In genomic region chr7:45413864-45414739, GRCm38 (mm10) we compare ENCODE assay signal across 8 mouse cellular contexts. TPM values are rescaled to one million over a fixed set of nuclear protein-coding genes. Genes with fewer than 3 reads are reported as not detected.
DNase-seq lines count a peak whose midpoint lies in the region; ATAC-seq and TF ChIP-seq lines count a peak whose summit lies in the region.

No protein-coding gene starts in this region.

- DNase-seq in heart, adult 18-20 months: no peak
- DNase-seq in forebrain, embryonic 10.5 days (ENCODE audit: extremely low spot score, low spot score): no peak
- no peak for DNase-seq in kidney, postnatal 0 days (ENCODE audit: low spot score)
- DNase-seq in yolk sac, embryonic 10.5 days (ENCODE audit: low spot score): no peak
- no peak for DNase-seq in left cerebral cortex, postnatal 25 days (ENCODE audit: low spot score in 2 of 2)
- DNase-seq in layer of hippocampus, adult 18-20 months (ENCODE audit: low spot score in 2 of 2): no peak

- peaks cover 93% of the 10 kb centered on the region for H3K27me3 ChIP-seq in heart, embryonic 15.5 days
- peaks cover 100% of the 10 kb centered on the region for H3K27me3 ChIP-seq in forebrain, embryonic 10.5 days (ENCODE audit: poor library complexity, severe bottlenecking)
- H3K27me3 ChIP-seq in kidney, postnatal 0 days (ENCODE audit: insufficient read depth, low read length): peaks cover 33% of the 10 kb centered on the region
- H3K27me3 ChIP-seq in megakaryocyte, embryonic 14.5 days (replicated peaks): peaks cover 95% of the 10 kb centered on the region

- intact Hi-C loops in left cerebral cortex, postnatal 25 days (cut with DNase I): no loop called here

- ATAC-seq in heart, embryonic 15.5 days (replicated peaks; ENCODE audit: insufficient number of reproducible peaks, insufficient read depth, low FRiP score, low read depth): peak; percentile 29; the same call in 1 of the 2 replicates
- ATAC-seq in kidney, postnatal 0 days (replicated peaks; ENCODE audit: low FRiP score, low read depth): 0 out of 2 replicates have a peak, but pooled peaks have one; percentile 11

- H3K27ac ChIP-seq in heart, embryonic 15.5 days: peak overlapping the region; percentile 59
- H3K27ac ChIP-seq in forebrain, embryonic 10.5 days: peak overlapping the region; percentile 4; the same call in 1 of the 2 replicates
- no peak overlapping the region for H3K27ac ChIP-seq in kidney, postnatal 0 days

- 2% methylated on average over 23 of the region's 27 CpGs for WGBS in heart, embryonic 15.5 days
- 2% methylated on average over 27 of the region's 27 CpGs for WGBS in forebrain, embryonic 10.5 days
- 2% methylated on average over 27 of the region's 27 CpGs for WGBS in kidney, postnatal 0 days

- H3K36me3 ChIP-seq in heart, embryonic 15.5 days: no peaks in the 10 kb centered on the region
- no peaks in the 10 kb centered on the region for H3K36me3 ChIP-seq in forebrain, embryonic 10.5 days (replicated peaks)
- H3K36me3 ChIP-seq in kidney, postnatal 0 days (ENCODE audit: insufficient read depth, low read length): no peaks in the 10 kb centered on the region
- no peaks in the 10 kb centered on the region for H3K36me3 ChIP-seq in megakaryocyte, embryonic 14.5 days (replicated peaks; ENCODE audit: low read length)

- H3K9me3 ChIP-seq in heart, embryonic 15.5 days (replicated peaks): no peaks in the 10 kb centered on the region
- H3K9me3 ChIP-seq in forebrain, embryonic 10.5 days: no peaks in the 10 kb centered on the region
- no peaks in the 10 kb centered on the region for H3K9me3 ChIP-seq in kidney, postnatal 0 days (replicated peaks; ENCODE audit: low read length)
- H3K9me3 ChIP-seq in megakaryocyte, embryonic 14.5 days: no peaks in the 10 kb centered on the region

- peak overlapping the region; percentile 52 for H3K9ac ChIP-seq in heart, embryonic 15.5 days
- H3K9ac ChIP-seq in kidney, postnatal 0 days (ENCODE audit: low read depth, low read length): peak overlapping the region; percentile 61

- peak overlapping the region; percentile 58 for H3K4me3 ChIP-seq in heart, embryonic 15.5 days
- peak overlapping the region; percentile 55 for H3K4me3 ChIP-seq in forebrain, embryonic 10.5 days
- peak overlapping the region; percentile 51 for H3K4me3 ChIP-seq in kidney, postnatal 0 days (replicated peaks; ENCODE audit: low read depth, low read length)
- peak overlapping the region; percentile 89 for H3K4me3 ChIP-seq in megakaryocyte, embryonic 14.5 days (replicated peaks)

- H3K4me2 ChIP-seq in heart, embryonic 15.5 days: peak overlapping the region; percentile 92
- H3K4me2 ChIP-seq in kidney, postnatal 0 days (ENCODE audit: low read length): peak overlapping the region; percentile 98

- no peak for TF ChIP-seq CTCF in kidney, postnatal 0 days (IDR thresholded peaks at IDR 0.05; ENCODE audit: low read depth)

- peaks cover 40% of the 10 kb centered on the region for H3K4me1 ChIP-seq in heart, embryonic 15.5 days (replicated peaks)
- peaks cover 39% of the 10 kb centered on the region for H3K4me1 ChIP-seq in forebrain, embryonic 10.5 days
- peaks cover 9% of the 10 kb centered on the region for H3K4me1 ChIP-seq in kidney, postnatal 0 days (replicated peaks; ENCODE audit: insufficient read depth, low read length)
- H3K4me1 ChIP-seq in megakaryocyte, embryonic 14.5 days: peaks cover 46% of the 10 kb centered on the region

RNA-seq across cellular contexts. Expression of gene Ntf5, which starts 0.6 kb away (rescaled TPM):
- 0.81 and 1.6 TPM in 2 replicates for polyA plus RNA-seq in heart, embryonic 15.5 days (2015; fragmentation: Nextera tagmentation; extraction: Ambion mirVana)
- total RNA-seq in heart, adult 18-20 months (2021): under 1 TPM; 0.25 to 0.28 TPM
- 0.46 and 0.87 TPM in 2 replicates for polyA plus RNA-seq in forebrain, embryonic 10.5 days (2016; fragmentation: Nextera tagmentation; extraction: Ambion mirVana)
- polyA plus RNA-seq in kidney, postnatal 0 days (2015; fragmentation: Nextera tagmentation; extraction: Ambion mirVana): 1.5 and 1.6 TPM in 2 replicates
- not detected in 2 replicates for polyA plus RNA-seq in megakaryocyte, embryonic 14.5 days (2012; ENCODE audit: insufficient read depth, low replicate concordance)
- under 1 TPM in 1 of 2 experiments, not detected in 1; 0.16 TPM for total RNA-seq in left cerebral cortex, postnatal 25 days (2021)
- not detected for total RNA-seq in layer of hippocampus, adult 18-20 months (2021)

RNA-seq across cellular contexts. Expression of gene Lhb, which starts 6.5 kb away (rescaled TPM):
- polyA plus RNA-seq in heart, embryonic 15.5 days (2015; fragmentation: Nextera tagmentation; extraction: Ambion mirVana): not detected in 2 replicates
- not detected for total RNA-seq in heart, adult 18-20 months (2021)
- not detected in 2 replicates for polyA plus RNA-seq in forebrain, embryonic 10.5 days (2016; fragmentation: Nextera tagmentation; extraction: Ambion mirVana)
- polyA plus RNA-seq in kidney, postnatal 0 days (2015; fragmentation: Nextera tagmentation; extraction: Ambion mirVana): not detected in 2 replicates
- not detected in 2 replicates for polyA plus RNA-seq in megakaryocyte, embryonic 14.5 days (2012; ENCODE audit: insufficient read depth, low replicate concordance)
- not detected for total RNA-seq in left cerebral cortex, postnatal 25 days (2021)
- under 1 TPM in 1 of 2 experiments, not detected in 1; 0.50 TPM for total RNA-seq in layer of hippocampus, adult 18-20 months (2021)

RNA-seq across cellular contexts. Expression of gene Kcna7, which starts 8.6 kb away (rescaled TPM):
- 0.33 and 0.58 TPM in 2 replicates for polyA plus RNA-seq in heart, embryonic 15.5 days (2015; fragmentation: Nextera tagmentation; extraction: Ambion mirVana)
- 1 to 10 TPM; 6.1 to 7.4 TPM for total RNA-seq in heart, adult 18-20 months (2021)
- polyA plus RNA-seq in forebrain, embryonic 10.5 days (2016; fragmentation: Nextera tagmentation; extraction: Ambion mirVana): not detected in 2 replicates
- 0.05 and 0.06 TPM in 2 replicates for polyA plus RNA-seq in kidney, postnatal 0 days (2015; fragmentation: Nextera tagmentation; extraction: Ambion mirVana)
- not detected in 2 replicates for polyA plus RNA-seq in megakaryocyte, embryonic 14.5 days (2012; ENCODE audit: insufficient read depth, low replicate concordance)
- total RNA-seq in left cerebral cortex, postnatal 25 days (2021): not detected
- total RNA-seq in layer of hippocampus, adult 18-20 months (2021): not detected

RNA-seq across cellular contexts. Expression of gene Snrnp70, which starts 18.6 kb away (rescaled TPM):
- polyA plus RNA-seq in heart, embryonic 15.5 days (2015; fragmentation: Nextera tagmentation; extraction: Ambion mirVana): 123 and 146 TPM in 2 replicates
- 10 to 100 TPM; 81.1 to 85.7 TPM for total RNA-seq in heart, adult 18-20 months (2021)
- 295 TPM in 2 replicates for polyA plus RNA-seq in forebrain, embryonic 10.5 days (2016; fragmentation: Nextera tagmentation; extraction: Ambion mirVana)
- polyA plus RNA-seq in kidney, postnatal 0 days (2015; fragmentation: Nextera tagmentation; extraction: Ambion mirVana): 148 and 163 TPM in 2 replicates
- polyA plus RNA-seq in megakaryocyte, embryonic 14.5 days (2012; ENCODE audit: insufficient read depth, low replicate concordance): 154 and 515 TPM in 2 replicates
- total RNA-seq in left cerebral cortex, postnatal 25 days (2021): 100 to 1,000 TPM; 341 to 386 TPM
- 100 to 1,000 TPM; 364 to 405 TPM for total RNA-seq in layer of hippocampus, adult 18-20 months (2021)

RNA-seq across cellular contexts. Expression of gene Gys1, which starts 20.5 kb away (rescaled TPM):
- 111 and 113 TPM in 2 replicates for polyA plus RNA-seq in heart, embryonic 15.5 days (2015; fragmentation: Nextera tagmentation; extraction: Ambion mirVana)
- total RNA-seq in heart, adult 18-20 months (2021): 100 to 1,000 TPM in 1 of 2 experiments, 10 to 100 TPM in 1; 99.2 to 105 TPM
- polyA plus RNA-seq in forebrain, embryonic 10.5 days (2016; fragmentation: Nextera tagmentation; extraction: Ambion mirVana): 39.0 and 41.6 TPM in 2 replicates
- polyA plus RNA-seq in kidney, postnatal 0 days (2015; fragmentation: Nextera tagmentation; extraction: Ambion mirVana): 26.0 and 26.9 TPM in 2 replicates
- polyA plus RNA-seq in megakaryocyte, embryonic 14.5 days (2012; ENCODE audit: insufficient read depth, low replicate concordance): 33.8 and 44.5 TPM in 2 replicates
- total RNA-seq in left cerebral cortex, postnatal 25 days (2021): 10 to 100 TPM; 15.7 to 16.5 TPM
- 10 to 100 TPM; 13.5 to 15.4 TPM for total RNA-seq in layer of hippocampus, adult 18-20 months (2021)
